Mouse (Mus musculus) naive thymus-derived CD4-positive, alpha-beta T cell, adult 2 months (primary cell): ENCODE results near the gene Cox5a.

Experiments used
- DNase-seq: peaks from one replicate; pipeline ENCODE4 v3.0.0-alpha.2; 2011; ENCODE audit warnings: low read depth

Gene Cox5a

GRCm38 (mm10) chr9:57521056-57521911, at the start of gene Cox5a:
TSS of gene Cox5a (plus strand) at chr9:57521274.
- peak; percentile 91 for DNase-seq

- peak; percentile 88 for DNase-seq
Measured at GRCm38 (mm10) chr9:57485774-57486173, 35.3 kb upstream of the Cox5a start.

GRCm38 (mm10) chr9:57487807-57488206, 33.3 kb upstream of the Cox5a start:
- DNase-seq = no peak

- no peak for DNase-seq
Measured at GRCm38 (mm10) chr9:57493532-57493931, 27.5 kb upstream of the Cox5a start.

DNA sequence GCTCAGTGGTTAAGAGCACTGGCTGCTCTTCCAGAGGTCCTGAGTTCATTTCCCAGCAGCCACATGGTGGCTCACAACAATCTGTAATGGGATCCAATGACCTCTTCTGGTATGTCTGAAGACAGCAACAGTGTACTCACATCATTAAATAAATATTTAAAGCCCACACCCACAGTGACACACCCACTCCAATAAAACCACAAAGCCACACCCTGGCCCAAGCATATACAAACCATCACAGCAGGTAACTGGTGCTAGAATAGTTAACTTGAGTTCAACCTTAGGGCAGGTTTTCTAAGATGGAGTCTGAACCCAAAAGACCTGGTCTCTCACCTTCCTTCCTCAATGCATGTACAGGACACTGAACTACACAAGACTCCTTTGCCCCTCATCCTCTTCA, 26.1 kb upstream of the Cox5a start:
- no peak for DNase-seq

DNA sequence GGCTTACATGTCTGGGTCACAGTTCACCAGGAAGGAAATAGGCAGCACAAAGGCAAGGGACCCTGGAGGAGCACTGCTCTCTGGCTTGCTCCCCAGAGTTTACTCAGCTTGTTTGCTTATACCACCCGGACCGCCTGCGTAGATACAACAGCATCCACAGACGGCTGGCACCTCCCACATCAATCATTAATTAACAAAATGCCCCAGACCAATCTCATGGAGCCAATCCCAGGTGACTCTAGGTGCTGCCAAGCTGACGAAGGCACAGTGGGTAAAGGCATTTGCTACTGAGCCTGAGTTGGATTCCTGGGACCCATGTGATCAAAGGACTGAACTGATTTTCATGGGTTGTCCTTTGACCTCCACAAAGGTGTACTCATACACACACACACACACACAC, 23.8 kb upstream of the Cox5a start:
- no peak for DNase-seq

- DNase-seq = no peak
Measured at GRCm38 (mm10) chr9:57498536-57498935, 22.5 kb upstream of the Cox5a start.

DNA sequence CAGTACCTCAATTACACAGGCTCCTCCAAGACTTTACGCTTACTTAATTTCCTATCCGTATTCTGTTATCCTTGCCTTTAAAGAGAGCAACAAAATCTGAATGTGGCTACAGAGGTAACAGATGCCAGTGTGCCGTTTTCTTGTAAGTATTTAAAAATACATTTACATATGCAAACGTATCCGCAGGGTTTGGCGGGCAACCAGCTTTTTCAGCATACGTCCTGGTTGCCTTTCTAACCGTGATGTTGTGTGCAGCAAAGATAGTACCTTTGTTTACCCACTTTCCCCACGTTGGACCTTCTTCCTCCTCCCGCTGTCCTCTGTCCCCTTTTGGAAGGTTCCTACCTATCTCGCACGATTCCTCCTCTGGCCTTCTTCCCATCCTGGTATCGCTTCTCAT, 19.6 kb upstream of the Cox5a start:
- no peak for DNase-seq

DNA sequence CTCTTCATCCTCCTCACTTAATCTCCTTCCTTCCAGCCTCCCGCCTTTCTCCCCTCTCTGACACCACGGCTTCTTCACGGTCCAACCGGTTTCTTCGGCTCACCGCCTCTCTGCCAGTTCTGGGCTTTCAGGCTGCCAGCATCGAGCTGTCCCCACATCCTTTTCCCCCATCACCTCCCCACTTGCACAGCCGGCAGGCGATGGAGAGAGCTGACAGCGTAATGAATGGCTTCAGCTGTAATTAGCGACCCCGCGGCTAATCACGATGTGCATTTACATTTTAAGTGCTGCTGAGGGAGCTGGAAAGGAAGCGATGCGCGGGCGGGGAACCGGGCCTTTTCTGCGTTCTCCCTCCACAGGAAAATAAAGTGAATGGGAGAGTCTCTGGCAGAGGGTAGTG, 19.2 kb upstream of the Cox5a start:
- DNase-seq = no peak

DNA sequence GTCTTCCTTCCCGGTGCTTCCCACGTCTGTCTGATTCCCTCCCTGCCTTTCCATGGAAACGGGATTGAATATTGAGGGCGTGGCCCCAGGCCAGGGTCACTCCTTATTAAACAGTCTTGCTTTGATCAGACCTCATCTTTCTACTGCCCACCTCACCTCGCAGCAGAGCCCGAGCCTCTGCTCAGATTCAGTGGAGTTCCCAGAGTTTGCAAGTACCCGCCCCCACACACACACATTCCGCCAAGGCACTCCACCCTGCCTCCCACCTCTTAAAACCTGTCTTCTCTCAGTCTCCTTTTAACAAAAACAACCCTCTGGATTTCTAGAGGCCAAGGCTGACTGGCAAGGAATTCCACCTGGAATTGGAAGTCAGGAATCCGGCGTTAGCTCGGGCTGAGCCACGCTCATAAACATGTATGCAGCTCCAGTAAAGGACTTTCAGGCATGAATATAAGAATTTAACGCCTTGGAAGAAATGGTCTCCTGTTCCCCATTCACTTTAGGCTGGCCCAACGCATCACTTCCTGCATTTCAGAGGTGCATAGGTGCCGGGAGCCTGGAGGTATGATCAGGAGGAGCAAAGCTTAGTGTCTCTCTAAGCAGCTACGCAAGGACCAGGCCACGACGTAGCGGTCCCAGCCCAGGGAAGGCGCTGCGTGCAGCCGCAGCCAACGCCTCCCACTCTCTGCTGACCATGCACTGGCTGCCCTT, 18.0 kb upstream of the Cox5a start:
- DNase-seq = no peak

- DNase-seq = no peak
Measured at GRCm38 (mm10) chr9:57503622-57504380, 17.3 kb upstream of the Cox5a start, which contains the start of gene Rpp25. TSS of gene Rpp25 (plus strand) at chr9:57504026.

GRCm38 (mm10) chr9:57504381-57504700, 16.7 kb upstream of the Cox5a start:
- peak; percentile 66 for DNase-seq

DNA sequence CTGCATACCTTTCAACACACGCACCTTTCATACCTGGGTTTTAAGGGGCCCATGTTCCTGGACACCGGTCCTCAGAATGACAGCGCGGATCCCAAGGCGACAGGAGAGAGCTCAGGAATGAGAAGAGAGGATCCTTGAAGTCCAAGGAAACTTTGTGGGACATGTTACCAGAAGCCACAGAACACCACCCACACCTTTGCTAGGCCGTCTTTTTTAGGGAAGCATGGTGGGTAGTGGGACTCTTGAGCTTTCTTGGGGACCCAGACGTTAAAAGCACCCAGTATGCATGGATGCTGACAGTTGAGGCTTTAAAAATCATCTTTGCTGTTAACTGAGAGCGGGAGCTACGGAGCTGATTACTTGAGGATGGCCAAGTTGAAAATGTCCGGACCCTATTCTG, 16.2 kb upstream of the Cox5a start:
- DNase-seq = no peak

DNA sequence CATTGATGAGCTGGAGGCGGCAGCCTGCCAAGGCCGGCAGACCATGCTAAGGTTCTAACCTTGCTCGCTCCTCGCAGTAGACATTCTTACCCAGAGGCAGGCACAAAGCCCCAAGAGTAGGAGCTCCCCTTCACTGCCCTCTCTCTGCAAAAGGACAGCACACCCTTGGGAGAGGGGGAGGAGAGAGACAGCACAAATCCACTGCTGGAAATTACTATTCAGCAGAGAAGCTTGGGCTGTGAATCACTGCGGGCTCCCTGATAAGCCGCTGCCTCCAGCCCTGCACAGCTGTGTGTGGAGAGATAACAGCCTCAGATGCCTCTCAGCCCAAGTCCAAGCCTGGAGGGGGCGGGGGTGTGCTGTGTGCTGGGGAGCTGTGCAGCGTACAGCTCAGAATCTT, 15.4 kb upstream of the Cox5a start:
- no peak for DNase-seq

- DNase-seq = no peak
Measured at GRCm38 (mm10) chr9:57510577-57510976, 10.5 kb upstream of the Cox5a start.

DNA sequence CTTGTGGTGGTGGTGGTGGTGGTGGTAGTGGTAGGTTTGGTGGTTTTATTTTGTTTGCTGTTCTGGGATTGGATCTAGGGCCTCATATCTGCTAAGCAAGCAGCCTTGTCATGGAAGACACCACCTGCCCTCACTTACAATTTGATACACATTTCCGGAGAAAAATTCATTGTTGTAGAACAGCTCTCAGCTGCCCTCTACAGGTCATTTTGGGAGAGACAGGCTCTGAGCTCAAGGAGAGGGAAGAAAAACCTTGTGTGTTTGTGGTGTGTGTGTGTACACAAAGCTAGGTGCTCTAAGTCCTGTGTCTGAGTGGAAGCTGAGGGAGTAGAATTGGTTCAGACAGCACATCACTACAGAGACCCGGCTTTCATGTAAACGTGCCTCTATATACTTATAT, 4.0 kb upstream of the Cox5a start:
- DNase-seq = peak; percentile 92

- DNase-seq = no peak
Measured at GRCm38 (mm10) chr9:57520375-57521055, 559 bp upstream of the Cox5a start.

GRCm38 (mm10) chr9:57522114-57522860, 1.2 kb downstream of the Cox5a start:
- DNase-seq = no peak

DNA sequence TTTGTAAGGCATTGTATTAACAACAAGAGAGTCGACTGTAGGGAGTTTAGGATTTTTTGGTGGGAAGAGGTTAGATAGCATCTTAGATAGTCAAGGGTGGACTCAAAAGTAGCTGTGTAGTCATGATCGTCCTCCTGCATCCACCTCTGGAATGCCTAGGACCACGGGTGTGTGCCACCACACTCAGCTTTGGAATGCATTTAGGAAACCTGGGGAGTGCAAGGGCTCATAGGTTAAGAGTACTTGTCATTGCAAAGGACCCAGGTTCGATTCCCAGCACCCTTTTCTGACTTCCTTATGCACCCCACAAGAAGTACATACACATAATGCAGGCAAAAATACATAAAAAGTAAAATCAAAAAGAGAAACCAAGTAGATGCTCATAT, 1.8 kb downstream of the Cox5a start:
- DNase-seq = no peak

- peak; percentile 85 for DNase-seq
Measured at GRCm38 (mm10) chr9:57523754-57524153, 2.7 kb downstream of the Cox5a start.

DNA sequence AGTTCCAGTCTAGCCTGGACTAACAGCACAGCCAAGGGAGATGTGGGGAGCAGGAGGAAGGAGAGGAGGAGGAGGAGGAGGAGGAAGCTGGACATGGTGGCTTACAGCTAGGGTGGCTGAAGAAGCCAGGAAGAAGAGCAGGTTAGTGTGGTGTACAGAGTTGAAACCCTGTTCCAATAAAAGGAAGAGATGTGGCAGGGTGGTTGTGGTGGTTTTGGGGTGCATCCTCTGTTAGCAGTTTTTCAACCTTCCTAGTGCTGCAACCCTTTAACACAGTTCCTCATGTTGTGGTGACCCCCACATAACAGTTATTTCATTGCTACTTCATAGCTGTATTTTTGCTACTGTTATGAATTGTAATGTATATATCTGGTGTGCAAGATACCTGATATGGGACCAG, 3.4 kb downstream of the Cox5a start:
- DNase-seq = no peak

DNA sequence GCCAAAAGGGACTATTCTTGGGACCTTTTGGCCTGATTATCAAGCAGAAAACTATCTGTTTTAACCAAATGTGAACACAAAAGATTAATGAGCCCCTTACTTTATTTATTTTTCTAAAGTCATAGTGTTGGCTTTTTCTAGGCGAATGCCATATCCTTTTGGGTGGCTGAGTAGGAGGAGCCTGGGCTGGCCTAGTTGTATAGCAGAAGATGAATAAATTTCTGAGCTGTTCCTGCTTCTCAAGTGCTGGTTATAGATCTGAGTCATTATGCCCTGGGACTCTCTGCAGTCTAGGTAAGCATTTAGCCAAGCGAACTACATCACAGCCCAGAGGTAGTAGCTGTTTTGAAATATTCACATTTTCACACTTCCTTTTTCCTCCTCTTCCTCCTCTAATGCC, 4.4 kb downstream of the Cox5a start:
- no peak for DNase-seq
